Mouse (Mus musculus): ENCODE results near the gene Gp1bb. TPM values are rescaled to one million over a fixed set of nuclear protein-coding genes. Genes with fewer than 3 reads are reported as not detected.

Gp1bb gene
- polyA plus RNA-seq, 1 experiment from 2014 or later, result 0.92 TPM

DNA sequence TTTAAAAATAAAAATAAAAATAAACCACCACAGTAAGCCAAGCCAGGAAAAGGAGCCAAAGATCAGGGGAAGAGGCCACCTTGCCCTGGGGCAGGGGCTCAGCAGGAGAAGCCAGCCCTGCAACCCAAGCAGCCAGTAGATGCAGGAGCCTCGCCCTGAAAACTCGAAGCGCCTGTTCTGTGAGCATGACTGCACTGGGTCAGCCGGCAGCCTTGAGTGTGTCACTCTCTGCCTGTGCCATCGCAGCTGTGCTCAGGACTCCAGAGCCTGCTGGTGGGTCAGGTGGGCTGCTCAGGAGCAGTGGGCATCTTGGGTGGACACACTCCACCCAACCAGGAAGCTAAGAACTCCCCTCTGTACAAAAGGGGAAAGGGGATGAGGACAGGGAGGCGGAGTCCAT lies 23.1 kb upstream of the Gp1bb start:
- Histone ChIP-seq H3K4me3 (replicated peaks; ENCODE audit: low read depth, low read length) (no peak overlapping the region), H3K9me3 (replicated peaks; ENCODE audit: low read length) (no peaks in the 10 kb centered on the region), H3K4me1 (replicated peaks; ENCODE audit: insufficient read depth, low read length) (no peaks in the 10 kb centered on the region), H3K27ac (no peak overlapping the region), H3K36me3 (ENCODE audit: insufficient read depth, low read length) (no peaks in the 10 kb centered on the region), H3K9ac (ENCODE audit: low read depth, low read length) (no peak overlapping the region), H3K27me3 (ENCODE audit: insufficient read depth, low read length) (0 out of 2 replicates have a peak, but pooled peaks cover 3% of the 10 kb centered on the region), H3K4me2 (ENCODE audit: low read length) (no peak overlapping the region)
- no peak for ATAC-seq (replicated peaks; ENCODE audit: low FRiP score, low read depth)
- DNase-seq (ENCODE audit: low spot score), result no peak
- WGBS, result 46% methylated on average over 6 of the region's 6 CpGs
- TF ChIP-seq CTCF (IDR thresholded peaks at IDR 0.05; ENCODE audit: low read depth), result no peak

- Histone ChIP-seq H3K4me3 (replicated peaks; ENCODE audit: low read depth, low read length) (no peak overlapping the region), H3K27ac (no peak overlapping the region), H3K36me3 (ENCODE audit: insufficient read depth, low read length) (no peaks in the 10 kb centered on the region), H3K4me1 (replicated peaks; ENCODE audit: insufficient read depth, low read length) (no peaks in the 10 kb centered on the region), H3K4me2 (ENCODE audit: low read length) (no peak overlapping the region), H3K9ac (ENCODE audit: low read depth, low read length) (no peak overlapping the region), H3K27me3 (ENCODE audit: insufficient read depth, low read length) (0 out of 2 replicates have a peak, but pooled peaks cover 3% of the 10 kb centered on the region), H3K9me3 (replicated peaks; ENCODE audit: low read length) (no peaks in the 10 kb centered on the region)
- ATAC-seq (replicated peaks; ENCODE audit: low FRiP score, low read depth) (no peak), DNase-seq (ENCODE audit: low spot score) (no peak)
- 78% methylated on average over 4 of the region's 4 CpGs for WGBS
- TF ChIP-seq CTCF (IDR thresholded peaks at IDR 0.05; ENCODE audit: low read depth), result no peak
Observed at GRCm38 (mm10) chr16:18644485-18644884, 22.3 kb upstream of the Gp1bb start.

GRCm38 (mm10) chr16:18643406-18643998 lies 21.3 kb upstream of the Gp1bb start:
- ATAC-seq (replicated peaks; ENCODE audit: low FRiP score, low read depth), result no peak
- 0 out of 2 replicates have a peak, but pooled peaks cover 3% of the 10 kb centered on the region for H3K27me3 ChIP-seq (ENCODE audit: insufficient read depth, low read length)
- H3K36me3 ChIP-seq (ENCODE audit: insufficient read depth, low read length), result no peaks in the 10 kb centered on the region
- no peak overlapping the region for H3K27ac ChIP-seq
- 73% methylated on average over 11 of the region's 11 CpGs for WGBS
- H3K4me3 ChIP-seq (replicated peaks; ENCODE audit: low read depth, low read length), result no peak overlapping the region
- H3K4me2 ChIP-seq (ENCODE audit: low read length), result no peak overlapping the region
- H3K9ac ChIP-seq (ENCODE audit: low read depth, low read length), result no peak overlapping the region
- H3K4me1 ChIP-seq (replicated peaks; ENCODE audit: insufficient read depth, low read length), result no peaks in the 10 kb centered on the region
- no peak for DNase-seq (ENCODE audit: low spot score)
- TF ChIP-seq CTCF (IDR thresholded peaks at IDR 0.05; ENCODE audit: low read depth), result no peak
- H3K9me3 ChIP-seq (replicated peaks; ENCODE audit: low read length), result no peaks in the 10 kb centered on the region

DNA sequence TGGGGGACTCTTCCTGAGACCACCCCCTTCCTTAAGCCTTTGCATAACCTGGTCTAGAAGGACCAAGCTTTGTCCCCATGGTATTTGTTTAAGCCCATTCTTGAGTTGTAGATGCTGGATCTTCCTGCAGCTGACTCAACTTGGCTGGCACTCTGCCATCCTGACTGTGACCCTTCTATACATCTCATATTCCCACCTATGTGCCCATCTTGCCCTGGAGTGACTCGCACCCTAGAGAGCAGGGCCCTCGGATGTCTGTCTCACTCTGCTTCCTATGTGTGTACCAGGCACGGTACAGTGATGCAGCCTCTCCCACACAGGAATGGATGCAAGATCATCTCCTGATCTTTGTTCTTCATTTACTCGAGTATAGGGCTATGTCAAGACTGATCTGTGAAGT lies 20.7 kb upstream of the Gp1bb start:
- Histone ChIP-seq H3K4me3 (replicated peaks; ENCODE audit: low read depth, low read length) (no peak overlapping the region), H3K9ac (ENCODE audit: low read depth, low read length) (no peak overlapping the region), H3K27me3 (ENCODE audit: insufficient read depth, low read length) (0 out of 2 replicates have a peak, but pooled peaks cover 3% of the 10 kb centered on the region), H3K36me3 (ENCODE audit: insufficient read depth, low read length) (no peaks in the 10 kb centered on the region), H3K9me3 (replicated peaks; ENCODE audit: low read length) (no peaks in the 10 kb centered on the region), H3K4me2 (ENCODE audit: low read length) (no peak overlapping the region), H3K27ac (no peak overlapping the region), H3K4me1 (replicated peaks; ENCODE audit: insufficient read depth, low read length) (no peaks in the 10 kb centered on the region)
- 69% methylated on average over 4 of the region's 4 CpGs for WGBS
- DNase-seq (ENCODE audit: low spot score), result no peak
- TF ChIP-seq CTCF (IDR thresholded peaks at IDR 0.05; ENCODE audit: low read depth), result no peak
- no peak for ATAC-seq (replicated peaks; ENCODE audit: low FRiP score, low read depth)

DNA sequence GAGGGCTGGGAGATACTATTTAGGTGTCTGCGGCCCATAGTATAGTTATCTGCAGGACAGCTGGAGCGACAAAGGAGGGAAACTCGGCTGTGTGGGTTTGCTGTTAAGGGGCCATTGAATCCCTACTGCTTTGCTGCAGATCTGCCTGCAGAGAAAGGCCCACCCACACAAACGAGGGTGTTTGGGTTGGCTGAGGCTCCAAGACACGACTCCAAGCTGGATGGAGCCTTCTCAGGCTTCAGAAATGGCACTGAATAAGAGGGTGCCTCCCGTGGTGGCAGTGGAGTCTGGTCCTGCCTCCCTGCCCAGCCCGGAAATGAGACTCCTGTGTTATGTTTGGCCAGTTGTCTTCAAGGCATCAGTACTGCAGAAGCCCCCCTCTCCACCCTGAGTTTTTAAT lies 20.1 kb upstream of the Gp1bb start:
- TF ChIP-seq CTCF (IDR thresholded peaks at IDR 0.05; ENCODE audit: low read depth), result no peak
- Histone ChIP-seq H3K9ac (ENCODE audit: low read depth, low read length) (no peak overlapping the region), H3K27me3 (ENCODE audit: insufficient read depth, low read length) (0 out of 2 replicates have a peak, but pooled peaks cover 3% of the 10 kb centered on the region), H3K36me3 (ENCODE audit: insufficient read depth, low read length) (no peaks in the 10 kb centered on the region), H3K27ac (no peak overlapping the region), H3K9me3 (replicated peaks; ENCODE audit: low read length) (no peaks in the 10 kb centered on the region), H3K4me1 (replicated peaks; ENCODE audit: insufficient read depth, low read length) (no peaks in the 10 kb centered on the region), H3K4me3 (replicated peaks; ENCODE audit: low read depth, low read length) (no peak overlapping the region), H3K4me2 (ENCODE audit: low read length) (no peak overlapping the region)
- 38% methylated on average over 7 of the region's 7 CpGs for WGBS
- DNase-seq (ENCODE audit: low spot score), result no peak
- no peak for ATAC-seq (replicated peaks; ENCODE audit: low FRiP score, low read depth)

DNA sequence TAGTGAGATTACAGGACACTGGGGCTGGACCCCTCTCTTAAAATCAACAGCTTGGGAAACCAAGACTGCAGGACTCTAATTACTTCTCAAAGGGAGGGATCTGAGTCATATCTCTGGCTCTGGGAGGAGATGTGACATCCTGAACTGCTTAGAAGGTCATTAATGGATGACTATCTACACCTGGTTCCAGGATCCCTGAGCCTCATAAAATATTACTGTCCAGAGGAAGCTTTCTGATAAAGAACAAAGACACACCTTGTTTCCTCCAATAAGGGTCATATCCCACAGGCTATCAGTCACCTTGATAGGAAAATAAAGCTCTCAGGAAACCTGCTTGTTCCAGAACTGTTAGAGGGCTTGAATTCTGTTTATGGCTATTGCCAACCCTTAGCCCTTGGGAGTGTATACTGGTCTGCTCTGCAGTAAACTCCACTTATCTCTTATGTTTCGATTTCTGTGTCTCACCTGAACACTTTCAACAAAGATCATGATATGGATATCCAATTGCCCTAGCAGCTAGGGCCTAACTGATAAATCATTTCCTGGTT lies 17.3 kb upstream of the Gp1bb start:
- Histone ChIP-seq H3K4me3 (replicated peaks; ENCODE audit: low read depth, low read length) (no peak overlapping the region), H3K27me3 (ENCODE audit: insufficient read depth, low read length) (0 out of 2 replicates have a peak, but pooled peaks cover 3% of the 10 kb centered on the region), H3K36me3 (ENCODE audit: insufficient read depth, low read length) (no peaks in the 10 kb centered on the region), H3K4me2 (ENCODE audit: low read length) (no peak overlapping the region), H3K27ac (no peak overlapping the region), H3K4me1 (replicated peaks; ENCODE audit: insufficient read depth, low read length) (no peaks in the 10 kb centered on the region), H3K9me3 (replicated peaks; ENCODE audit: low read length) (no peaks in the 10 kb centered on the region), H3K9ac (ENCODE audit: low read depth, low read length) (no peak overlapping the region)
- ATAC-seq (replicated peaks; ENCODE audit: low FRiP score, low read depth), result no peak
- DNase-seq (ENCODE audit: low spot score), result no peak
- no peak for TF ChIP-seq CTCF (IDR thresholded peaks at IDR 0.05; ENCODE audit: low read depth)
- WGBS, result 58% methylated on average over 1 of the region's 1 CpGs

Measured in kidney, postnatal 0 days (tissue).